Mouse (Mus musculus): ENCODE results near the gene Cdrt4.

The Cdrt4 gene

DNA sequence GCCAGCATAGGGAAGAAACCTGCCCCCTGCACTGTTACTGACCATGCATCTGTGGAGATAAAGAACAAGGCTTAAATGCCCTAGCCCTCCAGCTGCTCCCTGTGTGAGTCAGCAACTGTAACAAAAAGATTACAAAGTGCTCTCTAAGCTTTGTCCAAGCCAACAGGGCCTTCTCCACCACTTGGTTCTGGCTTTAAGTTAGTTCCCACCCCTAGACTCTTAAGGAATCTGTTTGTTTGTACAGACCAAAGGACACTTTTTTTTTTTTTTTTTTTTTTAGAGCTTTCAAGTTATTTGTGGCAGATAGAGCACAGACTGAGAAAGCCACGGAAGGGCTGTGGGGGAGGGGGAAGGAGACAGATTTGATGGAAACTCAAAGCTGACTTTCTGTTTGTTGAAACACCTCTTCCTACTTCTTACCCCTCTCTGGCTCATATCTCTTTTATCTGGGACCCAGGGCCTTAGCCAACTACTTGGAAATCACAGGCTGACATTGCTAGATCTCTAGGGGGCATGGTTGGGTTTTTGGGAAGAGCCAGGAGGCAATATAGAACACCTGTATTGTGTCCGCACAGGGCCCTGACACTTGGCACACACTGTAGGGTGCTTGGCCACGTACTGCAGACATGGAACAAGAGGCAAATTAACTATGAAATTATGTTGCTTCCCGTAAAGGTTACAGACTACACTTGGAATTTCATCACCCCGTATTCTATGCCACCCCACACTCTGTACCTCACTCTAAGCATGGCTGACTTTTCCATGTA is 44.9 kb downstream of the Cdrt4 start:
- DNase-seq (ENCODE audit: low spot score in 2 of 2), result no peak

DNA sequence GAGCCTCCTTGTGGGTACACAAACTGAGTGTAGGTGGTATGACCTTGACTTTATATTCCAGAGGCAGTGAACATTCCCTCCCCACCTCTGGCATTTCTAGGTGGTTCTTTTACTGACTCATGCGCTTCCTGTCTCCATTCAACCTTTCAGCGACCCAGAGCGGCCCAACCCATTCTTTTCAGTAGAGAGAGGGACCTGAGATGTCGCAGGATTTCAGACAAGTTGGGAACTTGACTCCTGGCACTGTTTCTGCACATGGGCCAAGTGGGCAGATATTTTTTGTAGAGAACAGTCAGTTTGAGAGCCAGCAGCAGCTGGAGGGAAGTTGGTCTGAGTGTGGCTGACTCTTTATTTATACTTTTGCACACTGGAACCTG is 45.5 kb downstream of the Cdrt4 start:
- no peak for DNase-seq (ENCODE audit: low spot score in 2 of 2)

DNA sequence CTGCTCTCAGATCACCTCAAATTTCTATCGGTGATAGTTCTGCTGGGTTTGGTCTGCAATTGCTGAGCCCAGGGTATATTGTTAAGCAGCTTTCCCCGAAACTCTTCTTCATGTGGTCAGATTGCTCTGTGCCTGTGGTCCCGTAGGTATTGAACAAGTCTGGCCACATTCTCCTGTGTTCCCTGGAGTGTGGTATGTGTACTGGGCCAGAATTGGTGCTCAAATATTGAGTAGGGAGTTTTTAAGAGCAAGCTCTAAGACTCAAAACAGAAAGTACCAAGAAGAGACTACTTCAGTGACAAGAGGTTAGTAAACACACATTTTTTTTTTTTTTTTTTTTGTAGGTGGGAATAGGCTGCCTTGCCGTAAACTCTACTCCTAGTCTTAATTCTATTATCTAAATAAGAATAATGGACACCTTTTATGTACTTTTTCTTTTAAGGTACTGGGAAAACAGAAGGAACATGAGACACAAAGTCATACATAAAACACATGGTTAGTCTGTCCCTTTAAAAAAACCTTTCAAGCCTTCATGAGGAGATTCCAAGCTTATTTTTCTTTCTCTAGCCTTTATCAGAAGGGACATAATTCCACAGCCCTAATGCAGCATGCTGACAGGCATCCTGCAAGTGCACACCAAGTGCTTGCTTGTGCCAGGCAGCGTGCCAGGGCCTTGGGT is 46.2 kb downstream of the Cdrt4 start:
- no peak for DNase-seq (ENCODE audit: low spot score in 2 of 2)

DNA sequence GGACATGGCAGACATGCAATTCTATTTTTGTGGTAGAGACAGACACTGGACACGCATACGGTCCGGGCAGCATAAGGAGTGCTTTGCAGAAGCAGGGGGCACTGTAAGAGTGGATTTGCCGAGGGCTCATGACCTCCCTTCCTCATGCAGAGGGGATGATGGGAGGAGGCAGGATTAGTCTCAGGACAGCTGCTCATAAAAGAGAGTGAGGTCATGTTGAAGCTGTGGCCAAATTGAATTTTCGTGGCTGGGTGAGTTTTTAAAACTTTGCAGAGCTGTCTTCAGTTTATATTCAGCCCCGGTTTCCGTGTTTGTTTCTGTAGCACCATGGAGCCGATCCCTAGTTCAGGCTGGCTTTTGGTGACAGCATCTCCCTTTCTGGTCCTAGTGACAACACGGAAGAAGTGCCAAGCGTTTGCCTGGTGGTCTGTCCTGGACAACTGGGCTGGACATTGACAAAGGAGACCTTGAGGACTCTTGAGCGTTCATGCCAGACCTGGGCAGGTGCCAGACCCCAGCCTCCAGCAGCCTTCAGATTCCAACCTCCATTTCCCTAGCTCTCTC is 46.8 kb downstream of the Cdrt4 start:
- no peak for DNase-seq (ENCODE audit: low spot score in 2 of 2)

DNA sequence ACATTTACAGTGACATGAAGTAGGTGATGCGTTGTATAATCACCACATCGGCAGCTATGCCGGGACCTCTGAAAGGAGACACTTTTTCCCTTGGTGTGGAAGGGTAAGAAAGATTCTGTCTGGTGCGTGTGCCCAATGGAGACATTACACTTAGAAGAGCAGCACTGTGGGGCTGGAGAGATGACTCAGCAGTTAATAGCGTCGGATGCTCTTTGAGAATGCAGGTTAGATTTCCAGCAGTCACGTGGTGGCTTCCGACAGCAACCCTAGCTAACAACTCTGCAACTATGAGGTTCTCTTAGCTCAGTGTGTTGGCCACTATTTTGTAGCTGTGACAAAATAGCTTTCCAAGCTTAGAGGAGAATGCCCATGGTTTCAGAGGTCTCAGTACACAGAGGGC is 49.1 kb downstream of the Cdrt4 start:
- DNase-seq (ENCODE audit: low spot score in 2 of 2), result no peak

DNA sequence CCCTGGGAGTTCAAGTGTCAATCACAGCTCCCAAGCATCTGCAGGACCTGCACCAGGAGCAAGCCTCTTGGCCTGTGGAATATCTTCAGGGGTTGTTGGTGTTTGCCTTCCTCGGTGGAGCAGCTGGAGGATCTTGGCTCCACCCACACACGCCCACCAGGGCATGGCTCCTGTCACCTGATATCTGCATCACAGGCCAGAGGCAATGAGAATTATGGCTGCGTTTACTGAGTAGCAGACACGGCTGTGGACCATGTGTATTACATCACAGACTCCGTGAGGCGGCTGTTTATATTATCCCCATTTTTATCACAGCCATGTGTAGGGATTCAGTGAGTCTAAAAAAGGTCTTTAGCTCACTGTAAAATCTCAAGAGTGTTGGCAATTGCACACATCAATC is 53.6 kb downstream of the Cdrt4 start:
- DNase-seq (ENCODE audit: low spot score in 2 of 2), result no peak

DNA sequence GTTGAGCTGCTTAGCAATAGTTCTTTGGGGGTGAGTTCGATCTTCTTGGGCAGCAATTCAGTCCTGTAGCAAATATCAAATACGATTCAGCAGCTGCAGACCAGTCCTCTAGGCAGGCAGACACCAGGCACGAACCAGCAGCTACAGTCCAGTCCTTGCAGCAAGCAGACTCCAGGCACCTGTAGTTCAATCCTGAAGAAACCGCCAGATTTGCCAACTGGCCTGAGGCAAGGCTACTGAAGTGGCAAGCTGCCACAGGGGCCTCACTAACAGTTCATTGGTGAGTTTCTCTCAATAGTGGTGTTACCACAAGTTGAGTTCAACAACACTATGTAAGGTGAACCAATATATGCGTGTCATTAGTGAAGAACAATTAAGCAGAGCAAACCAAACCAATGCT is 56.4 kb downstream of the Cdrt4 start:
- no peak for DNase-seq (ENCODE audit: low spot score in 2 of 2)

DNA sequence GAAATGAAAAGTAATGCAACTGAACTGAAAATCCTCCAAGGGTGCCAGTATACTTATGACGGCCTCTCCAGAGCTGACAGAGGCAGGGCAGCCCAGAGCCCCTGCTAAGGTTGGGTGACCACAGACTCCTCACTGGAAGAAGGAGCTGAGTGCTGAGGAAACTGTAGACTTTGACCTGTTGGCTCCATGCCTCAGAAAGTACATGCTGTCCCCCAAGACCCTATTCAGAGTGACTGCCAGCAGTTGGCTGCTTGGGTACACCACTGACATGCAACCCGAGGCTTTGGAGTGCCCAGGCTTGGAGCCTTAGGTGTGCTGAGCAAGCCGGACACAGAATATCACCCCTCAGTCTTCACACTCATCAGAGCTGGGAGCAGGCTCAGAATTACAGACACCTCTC is 57.0 kb downstream of the Cdrt4 start:
- DNase-seq (ENCODE audit: low spot score in 2 of 2), result no peak

DNA sequence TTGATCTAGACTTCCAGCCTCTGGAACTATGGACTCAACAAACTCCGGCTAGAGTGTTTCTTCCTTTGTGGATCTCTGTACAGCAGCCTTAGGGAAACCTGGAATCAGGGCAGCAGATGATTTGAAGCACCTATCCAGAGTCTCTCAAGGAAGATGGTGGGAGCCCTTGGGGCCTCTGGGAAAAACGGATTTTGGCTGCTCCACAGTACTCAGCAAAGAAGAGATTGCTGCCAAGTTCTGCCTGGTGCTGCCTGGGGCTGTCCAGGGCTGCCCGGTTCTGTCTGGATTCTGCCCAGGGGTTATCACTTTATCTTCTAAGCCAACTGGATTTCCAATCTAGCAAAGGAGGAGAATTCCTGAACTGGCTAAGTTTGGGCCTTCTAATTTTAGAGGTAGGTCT is 58.8 kb downstream of the Cdrt4 start:
- DNase-seq (ENCODE audit: low spot score in 2 of 2), result no peak

DNA sequence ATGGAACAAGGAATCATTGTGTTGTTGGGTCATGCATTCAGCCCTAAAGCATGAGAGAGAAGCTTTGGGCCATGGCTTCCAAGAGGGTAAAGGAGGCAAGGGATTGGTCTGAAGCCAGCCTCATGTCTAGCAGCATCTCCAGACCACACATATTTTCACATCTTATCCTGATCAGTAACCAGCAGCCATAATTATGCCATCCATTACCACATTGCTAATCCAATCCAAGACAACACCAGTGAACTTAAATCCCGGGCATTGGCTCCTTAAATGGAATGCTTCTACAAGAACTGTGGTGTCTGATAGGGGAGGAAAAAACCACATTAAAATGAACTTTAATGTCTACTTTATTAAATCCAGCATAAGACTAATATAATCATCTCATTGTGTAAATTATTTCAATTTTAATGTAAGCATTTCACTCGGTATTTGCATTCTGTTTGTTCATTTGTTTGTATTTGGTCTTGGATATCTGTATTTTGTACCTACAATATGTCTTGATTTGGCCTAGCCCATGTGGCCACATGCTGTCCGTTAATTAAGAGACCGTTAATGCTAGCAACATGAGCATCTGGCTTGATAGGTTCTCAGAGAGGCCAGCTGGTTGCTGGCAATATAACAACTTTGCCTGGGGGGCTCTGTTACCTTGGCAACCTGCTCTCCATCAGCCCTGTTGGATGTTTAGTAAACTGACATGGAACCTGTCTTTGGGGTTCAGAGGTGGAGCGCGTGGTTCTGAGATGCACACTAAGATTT is 66.5 kb downstream of the Cdrt4 start:
- DNase-seq (ENCODE audit: low spot score in 2 of 2), result no peak

DNA sequence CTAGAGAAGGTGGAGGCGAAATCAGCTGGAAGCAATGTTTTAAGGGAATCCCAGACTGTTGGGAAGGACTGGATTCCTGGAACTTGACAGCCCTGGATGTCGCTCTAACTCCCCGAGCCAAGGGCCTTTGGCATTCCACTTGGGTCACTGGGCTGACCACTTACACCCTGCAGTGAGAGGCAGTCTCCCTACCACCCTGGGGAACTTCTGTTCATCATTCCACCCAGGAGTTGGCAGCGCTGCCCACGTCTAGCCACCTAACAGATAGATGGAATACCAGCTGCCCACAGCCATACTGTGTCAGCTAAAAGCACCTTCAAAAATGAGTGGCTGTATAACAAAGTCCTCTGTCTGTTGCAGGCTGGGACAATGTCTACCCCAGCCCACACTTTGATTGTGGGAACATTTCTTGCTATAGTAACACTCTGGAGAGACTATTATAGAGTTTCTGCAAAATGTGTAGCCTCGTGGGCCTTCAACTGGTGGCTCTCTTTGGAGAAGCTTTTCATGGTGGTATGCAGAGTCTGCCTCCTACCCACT is 67.2 kb downstream of the Cdrt4 start:
- no peak for DNase-seq (ENCODE audit: low spot score in 2 of 2)

DNA sequence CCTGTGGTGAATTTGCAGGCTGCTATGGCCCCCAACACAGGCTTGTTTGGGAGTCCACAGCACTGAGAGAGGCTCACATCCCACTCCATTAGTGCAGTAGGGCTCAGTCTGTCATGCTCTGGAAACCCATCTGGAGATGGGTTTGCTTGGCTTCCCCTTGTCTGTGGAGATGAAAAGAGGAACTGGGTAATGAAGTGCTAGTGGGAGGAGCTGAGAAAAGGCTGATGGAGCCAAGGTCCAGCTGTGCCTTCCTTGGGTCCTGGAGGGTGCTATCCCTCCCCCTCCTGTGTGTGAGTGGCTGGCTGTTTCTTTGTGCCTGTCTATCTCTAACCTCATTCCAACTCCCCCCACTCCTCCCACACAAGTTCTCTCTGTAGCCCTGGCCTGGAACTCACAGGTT is 69.6 kb downstream of the Cdrt4 start:
- no peak for DNase-seq (ENCODE audit: low spot score in 2 of 2)

DNA sequence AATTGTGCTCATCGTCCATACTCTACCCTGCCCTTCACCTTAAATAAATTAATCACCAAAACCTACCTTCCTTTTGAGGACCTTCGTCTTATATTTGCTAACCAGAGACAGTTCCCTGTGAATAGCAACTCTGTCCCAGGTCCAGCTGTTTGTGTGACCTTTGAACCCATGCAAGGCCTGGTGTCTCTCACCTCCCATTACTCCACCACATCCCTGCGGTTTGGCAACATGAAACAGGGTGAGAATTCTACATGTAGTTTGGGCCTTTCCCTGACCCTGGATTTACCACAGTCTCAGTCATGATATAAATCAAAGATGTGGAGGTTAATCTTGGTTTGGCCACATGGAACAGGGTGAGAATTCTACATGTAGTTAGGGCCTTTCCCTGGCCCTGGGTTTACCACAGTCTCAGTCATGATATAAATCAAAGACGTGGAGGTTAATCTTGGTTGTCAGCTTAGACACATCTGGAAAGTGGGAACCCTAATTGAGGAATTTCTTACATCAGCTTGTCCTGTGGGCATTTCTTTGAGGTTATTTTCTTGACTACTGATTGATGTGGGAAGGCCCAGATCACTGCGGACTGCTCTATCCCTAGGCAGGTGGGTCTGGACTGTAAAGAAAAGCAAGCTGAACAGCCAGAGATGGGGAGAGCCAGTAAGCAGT is 70.3 kb downstream of the Cdrt4 start:
- no peak for DNase-seq (ENCODE audit: low spot score in 2 of 2)

DNA sequence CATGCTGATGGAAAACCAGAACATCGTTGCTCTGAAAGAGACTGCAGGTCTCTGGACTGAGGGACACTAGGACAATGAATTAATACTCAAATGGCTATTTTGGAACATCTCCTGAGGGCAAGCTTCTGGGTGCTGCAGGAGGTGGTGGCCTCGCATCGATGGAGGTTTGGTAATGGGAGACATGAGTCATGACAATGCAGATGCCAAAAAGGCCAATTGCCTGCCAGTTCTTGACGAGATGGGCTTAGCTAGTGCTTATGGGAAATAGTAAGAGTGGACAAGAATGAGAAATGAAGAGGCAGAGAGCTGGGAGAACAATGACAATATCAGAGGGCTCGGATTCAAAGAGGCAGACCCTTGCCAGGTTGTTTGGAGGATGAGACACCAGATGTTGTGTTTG is 72.5 kb downstream of the Cdrt4 start:
- no peak for DNase-seq (ENCODE audit: low spot score in 2 of 2)

DNA sequence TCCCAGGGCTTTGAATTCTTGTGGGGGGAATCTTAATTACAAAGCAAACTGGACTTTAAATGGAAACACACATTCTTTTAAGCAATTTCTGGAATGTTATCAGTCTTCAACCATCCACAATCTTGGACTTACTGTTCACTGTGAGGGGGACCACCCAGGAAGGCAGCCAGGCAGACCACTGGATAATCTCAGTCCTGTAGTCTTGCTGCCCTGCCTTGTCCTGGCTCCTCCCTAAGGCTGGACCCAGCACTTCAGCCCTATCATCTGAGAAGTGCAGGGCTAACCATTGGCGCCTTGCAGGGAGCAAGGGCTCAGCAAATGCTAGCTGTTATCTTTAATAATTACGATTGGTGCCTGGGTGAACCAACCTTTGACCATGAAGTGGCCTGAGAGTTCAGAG is 73.1 kb downstream of the Cdrt4 start:
- DNase-seq (ENCODE audit: low spot score in 2 of 2), result no peak

DNA sequence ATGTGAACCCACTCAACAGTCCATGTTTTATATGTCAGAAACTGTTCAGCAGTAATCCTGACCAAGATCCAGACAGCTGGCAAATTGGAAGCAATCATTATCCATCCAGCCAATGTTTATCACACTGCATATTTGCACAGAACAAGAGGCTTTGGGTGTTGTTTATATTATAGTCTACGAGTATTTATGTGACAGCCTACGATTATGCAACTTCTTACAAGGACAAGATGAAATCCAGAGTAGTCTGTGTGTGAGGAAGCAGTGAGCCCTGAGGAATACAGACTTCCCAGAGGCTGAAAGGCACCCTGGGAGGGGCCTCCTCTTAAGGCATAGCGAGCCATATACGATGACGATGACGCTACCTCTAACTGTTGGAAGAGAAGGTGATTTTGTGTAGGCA is 74.5 kb downstream of the Cdrt4 start:
- DNase-seq (ENCODE audit: low spot score in 2 of 2), result no peak

DNA sequence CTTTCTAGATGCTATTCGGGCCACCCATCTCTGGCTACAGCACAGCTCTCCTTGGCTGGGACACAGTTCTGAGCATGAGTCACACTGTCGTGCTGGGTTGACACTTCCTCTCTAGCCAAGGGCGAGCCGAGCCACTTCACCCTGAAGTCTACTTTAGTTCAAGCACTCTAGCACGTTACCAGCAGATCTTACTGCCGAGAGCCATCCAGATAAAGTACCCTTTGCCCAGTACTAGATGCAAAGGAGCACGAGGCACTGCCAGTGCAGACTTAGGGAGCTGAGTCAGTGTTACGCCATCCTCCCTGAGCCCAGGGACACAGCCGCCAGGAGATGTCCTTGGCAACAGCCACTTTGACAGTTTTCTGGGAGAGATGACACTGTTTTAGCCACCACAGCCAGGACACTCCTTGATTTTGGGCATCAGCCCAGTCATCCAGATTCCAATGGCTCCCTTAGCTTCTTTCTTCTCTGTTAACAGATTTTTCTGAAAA is 75.7 kb downstream of the Cdrt4 start:
- no peak for DNase-seq (ENCODE audit: low spot score in 2 of 2)

DNA sequence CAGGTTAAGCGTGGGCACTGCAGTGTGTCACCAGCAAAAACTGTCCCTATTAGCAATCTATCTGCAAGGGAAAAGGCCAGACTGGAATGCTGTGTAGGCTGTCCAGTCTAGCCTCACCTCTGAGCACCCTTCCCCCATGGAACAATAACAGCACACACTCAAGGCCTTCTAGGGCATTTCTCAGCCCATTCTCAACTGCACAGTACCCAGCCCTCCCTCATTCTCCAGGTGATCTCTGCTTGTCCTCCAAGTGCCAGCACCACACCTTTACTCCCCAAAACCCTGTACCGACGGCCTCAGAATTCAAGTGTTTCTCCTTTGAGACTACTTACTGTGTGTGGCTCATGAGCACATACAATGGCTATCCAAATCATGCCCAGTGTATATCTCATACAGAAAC is 77.1 kb downstream of the Cdrt4 start:
- no peak for DNase-seq (ENCODE audit: low spot score in 2 of 2)

DNA sequence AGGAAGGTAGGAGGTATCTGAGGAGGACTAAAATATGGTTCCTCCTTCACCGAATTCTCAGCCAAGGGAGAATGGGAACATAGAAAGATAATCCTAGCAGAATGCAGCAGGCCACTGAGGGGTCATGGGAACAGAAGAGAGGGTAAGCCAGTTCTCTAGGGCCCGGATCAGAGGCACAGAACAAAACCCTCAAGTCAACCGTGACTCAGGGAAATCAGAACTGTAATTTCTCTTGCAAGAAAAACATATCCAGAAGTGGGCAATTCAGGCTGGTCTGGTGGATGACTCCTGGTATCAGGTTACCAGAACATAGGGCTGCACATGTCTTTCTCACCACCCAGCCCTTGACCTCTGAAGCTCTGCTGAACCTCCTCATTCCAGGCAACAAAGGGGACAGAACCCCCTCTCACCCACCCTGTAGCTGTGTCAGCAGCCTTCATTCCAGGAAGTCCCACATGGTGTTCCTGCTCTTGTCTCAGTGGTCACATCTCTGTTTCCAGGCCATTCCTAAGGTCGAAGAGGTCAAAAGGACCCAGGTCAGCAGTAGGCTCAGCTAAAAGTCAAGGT is 78.2 kb downstream of the Cdrt4 start:
- DNase-seq (ENCODE audit: low spot score in 2 of 2), result no peak

DNA sequence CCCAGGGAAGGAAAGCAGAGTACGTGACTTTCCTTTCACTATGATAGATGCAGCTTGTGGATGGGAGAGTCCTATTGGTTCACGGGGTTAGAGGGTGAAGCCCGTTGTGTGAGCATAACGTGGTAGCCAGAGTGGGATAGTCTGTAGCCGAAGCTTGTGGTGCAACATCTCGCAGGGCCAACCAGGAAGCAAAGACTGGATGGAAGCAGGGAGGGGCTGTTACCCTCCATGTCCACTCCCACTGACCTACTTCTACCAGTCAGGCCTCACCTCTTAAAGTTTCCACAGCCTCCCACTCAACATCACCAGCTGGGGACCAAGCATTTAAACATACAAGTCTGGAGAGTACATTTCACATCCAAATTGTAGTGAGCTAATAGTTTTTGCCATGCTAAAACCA is 78.7 kb downstream of the Cdrt4 start:
- DNase-seq (ENCODE audit: low spot score in 2 of 2), result no peak

Measured in frontal cortex, postnatal 25 days (tissue).